Mouse (Mus musculus): Measurements from ENCODE around the gene Dennd2a. TPM values are rescaled to one million over a fixed set of nuclear protein-coding genes. Genes with fewer than 3 reads are reported as not detected.

The Dennd2a gene
- 25.8 and 26.1 TPM in 2 replicates for polyA plus RNA-seq (2015; fragmentation: Nextera tagmentation; extraction: Ambion mirVana)

- ATAC-seq (ENCODE audit: low read depth): peak; percentile 96
- peak within 1 kb of the TSS; percentile 91 for H3K4me3 ChIP-seq
- peaks cover 55% of the 10 kb centered on the region for H3K4me1 ChIP-seq (replicated peaks)
- H3K27me3 ChIP-seq: no peaks in the 10 kb centered on the region
- peak within 1 kb of the TSS; percentile 65 for H3K4me2 ChIP-seq
- peak within 1 kb of the TSS; percentile 98 for H3K9ac ChIP-seq
- peak within 1 kb of the TSS; percentile 97 for H3K27ac ChIP-seq (replicated peaks)
- peaks cover 8% of the 10 kb centered on the region; the same call in 1 of the 2 replicates for H3K36me3 ChIP-seq
- 2% methylated on average over 42 of the region's 50 CpGs for WGBS
- no peaks in the 10 kb centered on the region for H3K9me3 ChIP-seq
Observed at GRCm38 (mm10) chr6:39557723-39558261, at the start of gene Dennd2a. Gene Dennd2a (minus strand): TSS chr6:39557867.

GRCm38 (mm10) chr6:39607365-39607764 lies 49.7 kb upstream of the Dennd2a start:
- WGBS: 60% methylated on average over 5 of the region's 5 CpGs
- no peak for ATAC-seq (ENCODE audit: low read depth)

GRCm38 (mm10) chr6:39606862-39607261 lies 49.2 kb upstream of the Dennd2a start:
- Histone ChIP-seq H3K27ac (replicated peaks) (no peak overlapping the region), H3K4me1 (replicated peaks) (no peaks in the 10 kb centered on the region), H3K4me2 (no peak overlapping the region), H3K9ac (no peak overlapping the region), H3K36me3 (peaks cover 40% of the 10 kb centered on the region), H3K27me3 (no peaks in the 10 kb centered on the region), H3K9me3 (no peaks in the 10 kb centered on the region), H3K4me3 (no peak overlapping the region)
- 66% methylated on average over 3 of the region's 3 CpGs for WGBS
- no peak for ATAC-seq (ENCODE audit: low read depth)

More at GRCm38 (mm10) chr6:39607365-39607764, 49.7 kb upstream of the Dennd2a start:
- Histone ChIP-seq H3K36me3 (peaks cover 39% of the 10 kb centered on the region), H3K4me3 (no peak overlapping the region), H3K4me2 (no peak overlapping the region), H3K27ac (replicated peaks) (no peak overlapping the region), H3K9me3 (no peaks in the 10 kb centered on the region), H3K4me1 (replicated peaks) (no peaks in the 10 kb centered on the region), H3K9ac (no peak overlapping the region), H3K27me3 (no peaks in the 10 kb centered on the region)

GRCm38 (mm10) chr6:39606056-39606455 lies 48.4 kb upstream of the Dennd2a start:
- Histone ChIP-seq H3K27me3 (no peaks in the 10 kb centered on the region), H3K9ac (no peak overlapping the region), H3K36me3 (peaks cover 40% of the 10 kb centered on the region), H3K4me2 (no peak overlapping the region), H3K4me1 (replicated peaks) (no peaks in the 10 kb centered on the region), H3K27ac (replicated peaks) (no peak overlapping the region), H3K9me3 (no peaks in the 10 kb centered on the region), H3K4me3 (no peak overlapping the region)
- 85% methylated on average over 6 of the region's 6 CpGs for WGBS
- ATAC-seq (ENCODE audit: low read depth): no peak

- Histone ChIP-seq H3K36me3 (peaks cover 45% of the 10 kb centered on the region), H3K27ac (replicated peaks) (no peak overlapping the region), H3K4me3 (no peak overlapping the region), H3K4me2 (no peak overlapping the region), H3K27me3 (no peaks in the 10 kb centered on the region), H3K4me1 (replicated peaks) (no peaks in the 10 kb centered on the region), H3K9ac (no peak overlapping the region), H3K9me3 (no peaks in the 10 kb centered on the region)
- 83% methylated on average over 5 of the region's 5 CpGs for WGBS
- ATAC-seq (ENCODE audit: low read depth): no peak
Observed at GRCm38 (mm10) chr6:39604565-39604964, 46.9 kb upstream of the Dennd2a start.

- ATAC-seq (ENCODE audit: low read depth): no peak
Observed at GRCm38 (mm10) chr6:39601828-39602227, 44.2 kb upstream of the Dennd2a start.

GRCm38 (mm10) chr6:39600851-39601250 lies 43.2 kb upstream of the Dennd2a start:
- no peak overlapping the region for H3K27ac ChIP-seq (replicated peaks)
- H3K9ac ChIP-seq: no peak overlapping the region
- H3K36me3 ChIP-seq: peaks cover 64% of the 10 kb centered on the region
- H3K4me2 ChIP-seq: no peak overlapping the region
- WGBS: 95% methylated on average over 3 of the region's 3 CpGs
- H3K9me3 ChIP-seq: no peaks in the 10 kb centered on the region
- H3K4me3 ChIP-seq: no peak overlapping the region
- H3K27me3 ChIP-seq: no peaks in the 10 kb centered on the region
- H3K4me1 ChIP-seq (replicated peaks): no peaks in the 10 kb centered on the region
- no peak for ATAC-seq (ENCODE audit: low read depth)

More at GRCm38 (mm10) chr6:39601828-39602227, 44.2 kb upstream of the Dennd2a start:
- Histone ChIP-seq H3K27me3 (no peaks in the 10 kb centered on the region), H3K27ac (replicated peaks) (no peak overlapping the region), H3K4me3 (no peak overlapping the region), H3K36me3 (peaks cover 59% of the 10 kb centered on the region), H3K9me3 (no peaks in the 10 kb centered on the region), H3K4me1 (replicated peaks) (no peaks in the 10 kb centered on the region), H3K9ac (no peak overlapping the region), H3K4me2 (no peak overlapping the region)
- 85% methylated on average over 3 of the region's 3 CpGs for WGBS

GRCm38 (mm10) chr6:39592401-39593214 lies 34.9 kb upstream of the Dennd2a start, which contains the start of gene Ndufb2:
Gene Ndufb2 (plus strand): TSS chr6:39592574.
- ATAC-seq (ENCODE audit: low read depth): peak; percentile 98
- Histone ChIP-seq H3K27me3 (no peaks in the 10 kb centered on the region), H3K4me1 (replicated peaks) (peaks cover 21% of the 10 kb centered on the region), H3K27ac (replicated peaks) (peak within 1 kb of the TSS; percentile 94), H3K9me3 (no peaks in the 10 kb centered on the region), H3K4me3 (peak within 1 kb of the TSS; percentile 77), H3K36me3 (peaks cover 40% of the 10 kb centered on the region), H3K4me2 (peak within 1 kb of the TSS; percentile 63), H3K9ac (peak within 1 kb of the TSS; percentile 88)
- under 1% methylated on average over 56 of the region's 56 CpGs for WGBS

GRCm38 (mm10) chr6:39591481-39591880 lies 33.8 kb upstream of the Dennd2a start:
- peak overlapping the region; percentile 63; the same call in 1 of the 2 replicates for H3K4me2 ChIP-seq
- no peaks in the 10 kb centered on the region for H3K9me3 ChIP-seq
- peaks cover 21% of the 10 kb centered on the region for H3K4me1 ChIP-seq (replicated peaks)
- H3K27ac ChIP-seq (replicated peaks): no peak overlapping the region
- H3K4me3 ChIP-seq: peak overlapping the region; percentile 77; the same call in 1 of the 2 replicates
- 94% methylated on average over 4 of the region's 4 CpGs for WGBS
- no peak overlapping the region for H3K9ac ChIP-seq
- peaks cover 42% of the 10 kb centered on the region for H3K36me3 ChIP-seq
- no peaks in the 10 kb centered on the region for H3K27me3 ChIP-seq
- ATAC-seq (ENCODE audit: low read depth): no peak

GRCm38 (mm10) chr6:39585517-39585916 lies 27.9 kb upstream of the Dennd2a start, which contains the start of gene Gm42420:
Gene Gm42420 (plus strand): TSS chr6:39585753.
- H3K27ac ChIP-seq (replicated peaks): no peak within 1 kb of the TSS
- no peak for ATAC-seq (ENCODE audit: low read depth)
- WGBS: 93% methylated on average over 6 of the region's 6 CpGs
- no peak within 1 kb of the TSS for H3K4me3 ChIP-seq
- no peaks in the 10 kb centered on the region for H3K4me1 ChIP-seq (replicated peaks)
- H3K36me3 ChIP-seq: peaks cover 90% of the 10 kb centered on the region
- no peaks in the 10 kb centered on the region for H3K27me3 ChIP-seq
- no peak within 1 kb of the TSS for H3K4me2 ChIP-seq
- H3K9me3 ChIP-seq: no peaks in the 10 kb centered on the region
- no peak within 1 kb of the TSS for H3K9ac ChIP-seq

GRCm38 (mm10) chr6:39581087-39581784 lies 23.6 kb upstream of the Dennd2a start:
- no peak overlapping the region for H3K9ac ChIP-seq
- no peaks in the 10 kb centered on the region for H3K4me1 ChIP-seq (replicated peaks)
- H3K4me3 ChIP-seq: no peak overlapping the region
- no peak for ATAC-seq (ENCODE audit: low read depth)
- peaks cover 88% of the 10 kb centered on the region for H3K36me3 ChIP-seq
- H3K4me2 ChIP-seq: no peak overlapping the region
- H3K27ac ChIP-seq (replicated peaks): no peak overlapping the region
- H3K9me3 ChIP-seq: no peaks in the 10 kb centered on the region
- WGBS: 85% methylated on average over 7 of the region's 7 CpGs
- H3K27me3 ChIP-seq: no peaks in the 10 kb centered on the region

GRCm38 (mm10) chr6:39580558-39580957 lies 22.9 kb upstream of the Dennd2a start:
- Histone ChIP-seq H3K27ac (replicated peaks) (no peak overlapping the region), H3K4me1 (replicated peaks) (no peaks in the 10 kb centered on the region), H3K27me3 (no peaks in the 10 kb centered on the region), H3K9ac (no peak overlapping the region), H3K4me3 (no peak overlapping the region), H3K9me3 (no peaks in the 10 kb centered on the region), H3K36me3 (peaks cover 81% of the 10 kb centered on the region), H3K4me2 (no peak overlapping the region)
- ATAC-seq (ENCODE audit: low read depth): no peak
- 88% methylated on average over 2 of the region's 2 CpGs for WGBS
